Mouse (Mus musculus) naive thymus-derived CD4-positive, alpha-beta T cell, adult 2 months (primary cell): Measurements from ENCODE around the gene Rhbdl1.
A peak's percentile ranks its signal among the peaks of the same experiment; 100 is the strongest.

ENCODE experiments used
- DNase-seq: peaks from one replicate; pipeline ENCODE4 v3.0.0-alpha.2; 2011; ENCODE audit warnings: low read depth

Gene Rhbdl1

DNA sequence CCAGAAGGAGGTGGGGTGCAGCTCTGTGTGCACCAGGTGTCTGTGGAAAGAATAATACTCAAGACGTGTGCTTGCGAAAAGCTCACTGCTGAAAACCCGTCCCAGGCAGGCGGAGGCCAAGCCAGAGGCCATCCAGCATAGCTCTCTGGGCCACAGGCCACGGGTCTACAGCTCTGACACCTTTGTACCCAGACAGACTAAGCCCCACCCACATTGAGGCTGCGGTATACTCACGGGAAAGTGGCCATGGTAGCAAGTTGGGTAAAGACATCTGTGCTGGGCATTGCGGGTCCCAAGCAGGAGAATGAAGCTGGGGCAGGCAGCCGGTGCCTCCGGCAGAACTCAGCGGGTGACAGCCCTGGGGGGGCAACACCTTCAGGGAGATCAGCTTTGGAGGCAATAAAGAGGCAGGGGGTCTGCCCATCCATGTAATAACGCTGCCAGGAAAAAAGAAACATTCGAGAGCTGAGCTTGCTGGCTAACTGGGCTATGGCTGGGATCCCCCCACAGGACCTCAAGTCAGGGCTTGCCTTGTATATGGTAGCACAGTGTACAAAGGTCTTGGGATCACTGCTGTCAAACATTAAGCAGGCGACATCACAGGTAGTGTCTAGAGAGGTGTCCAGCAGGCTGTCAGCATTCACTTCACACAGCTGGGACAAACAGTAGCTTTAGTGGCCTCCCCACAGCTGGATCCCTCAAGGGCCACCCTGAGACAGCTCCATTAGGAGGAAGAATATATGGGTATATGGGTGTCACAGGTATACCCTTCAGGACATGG, 2.5 kb upstream of the Rhbdl1 start:
- DNase-seq = no peak

DNA sequence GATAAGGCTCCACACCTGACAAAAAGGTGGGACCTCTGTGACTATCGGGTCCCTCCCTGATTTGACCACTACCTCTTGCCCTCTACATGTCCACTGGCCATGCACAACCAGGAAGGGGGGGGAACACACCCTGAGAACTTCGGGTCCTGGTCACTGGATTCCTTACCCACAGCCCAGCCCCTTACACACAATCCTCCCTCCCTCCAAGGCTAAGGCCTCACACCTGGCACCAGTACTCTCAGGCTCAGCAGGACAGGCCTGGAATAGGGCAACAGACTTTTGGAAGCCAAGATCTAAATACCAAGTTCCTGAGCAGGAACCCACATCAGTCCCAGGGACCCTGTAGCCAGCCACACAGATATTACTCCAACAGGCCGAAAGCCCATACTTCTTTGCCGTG, 1.8 kb upstream of the Rhbdl1 start:
- DNase-seq = no peak

DNA sequence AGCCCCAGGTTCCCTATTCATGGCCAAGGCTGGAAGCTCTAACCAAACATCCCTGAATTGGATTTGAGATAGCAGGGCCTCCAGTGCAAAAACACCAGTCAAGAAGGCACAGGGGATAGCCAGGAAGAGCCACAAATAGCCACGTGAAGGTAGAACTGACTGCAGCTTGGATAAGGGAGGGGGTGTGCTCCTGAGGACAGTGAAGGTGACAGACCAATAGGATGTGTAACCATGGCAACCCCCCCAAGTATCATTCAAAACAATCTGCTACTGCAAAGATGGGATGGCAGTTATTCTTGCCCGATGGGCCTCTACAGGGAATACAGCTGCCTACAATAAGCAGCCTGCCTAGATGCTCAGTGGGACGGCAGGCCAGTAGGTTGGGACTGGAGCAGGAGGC, 438 bp upstream of the Rhbdl1 start:
- DNase-seq = peak; percentile 32

DNA sequence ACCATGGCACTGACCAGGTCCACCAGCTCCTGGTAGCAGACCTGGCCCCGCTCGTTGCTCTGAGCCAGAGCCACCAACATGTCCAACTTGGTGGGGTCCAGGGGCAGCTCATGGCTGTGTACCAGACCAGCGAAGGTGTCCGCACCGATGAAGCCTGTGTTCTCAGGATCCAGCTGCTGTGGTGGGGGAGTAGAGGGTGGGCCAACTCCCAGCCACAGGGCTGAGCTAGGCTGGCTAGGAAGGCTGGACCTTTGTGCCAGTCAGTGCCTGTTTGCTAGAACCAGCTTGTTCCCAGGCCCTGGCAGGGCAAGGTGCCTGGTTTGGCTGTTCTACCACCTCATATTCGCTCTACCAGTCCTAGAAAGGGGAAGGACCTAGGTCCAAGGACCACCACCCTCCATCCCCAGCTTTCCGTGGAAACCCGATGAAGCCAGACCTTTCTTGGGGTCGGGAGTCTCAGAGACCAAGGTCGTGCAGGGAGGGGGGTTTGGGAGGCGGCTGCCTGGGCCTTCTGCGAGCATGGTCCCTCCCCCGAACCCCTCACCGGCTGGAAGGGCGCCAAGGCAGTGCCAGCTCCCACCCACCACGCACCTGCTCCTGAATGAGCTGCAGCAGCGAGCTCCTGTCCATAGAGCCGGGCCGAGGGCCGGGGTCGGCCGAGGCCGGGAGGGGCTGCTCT, 559 bp downstream of the Rhbdl1 start:
- DNase-seq = no peak

DNA sequence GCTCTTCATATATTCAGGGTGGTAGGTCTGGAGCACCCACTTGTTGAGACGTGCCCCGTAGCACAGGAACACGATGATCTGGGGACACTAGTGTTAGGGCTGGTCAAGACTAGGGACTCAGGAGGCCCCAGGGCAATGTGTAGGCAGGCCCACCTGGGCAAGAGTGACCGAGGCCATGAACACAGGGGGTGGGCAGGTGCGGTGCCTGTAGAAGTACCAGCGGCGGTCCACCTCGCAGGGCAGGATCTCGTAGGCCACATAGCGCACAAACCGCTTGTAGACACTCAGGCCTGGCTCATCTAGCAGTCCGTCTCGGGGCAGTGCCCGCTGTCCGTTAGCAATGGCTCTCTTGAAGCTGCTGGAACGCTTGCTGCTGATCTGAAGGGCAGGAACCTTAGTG, 1.3 kb downstream of the Rhbdl1 start:
- no peak for DNase-seq

DNA sequence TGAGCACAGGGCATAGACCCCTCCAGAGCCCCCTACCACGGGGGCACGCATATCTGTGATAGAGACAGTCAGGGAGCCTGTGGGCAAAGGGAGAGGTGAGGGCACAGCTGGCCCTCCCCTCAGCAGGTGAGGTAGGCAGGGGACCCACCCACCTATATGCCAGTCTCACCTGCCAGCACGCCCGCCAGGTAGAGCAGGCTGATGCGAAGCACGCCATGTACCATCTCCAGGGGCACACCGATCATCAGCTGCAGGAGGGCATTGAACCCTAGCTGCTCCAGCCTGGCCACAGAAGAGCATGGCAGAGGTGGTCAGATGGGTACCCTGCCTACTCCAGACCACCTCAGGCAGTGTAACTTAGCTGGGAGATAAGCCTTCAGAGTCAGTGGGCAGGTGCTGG, 1.8 kb downstream of the Rhbdl1 start:
- no peak for DNase-seq

DNA sequence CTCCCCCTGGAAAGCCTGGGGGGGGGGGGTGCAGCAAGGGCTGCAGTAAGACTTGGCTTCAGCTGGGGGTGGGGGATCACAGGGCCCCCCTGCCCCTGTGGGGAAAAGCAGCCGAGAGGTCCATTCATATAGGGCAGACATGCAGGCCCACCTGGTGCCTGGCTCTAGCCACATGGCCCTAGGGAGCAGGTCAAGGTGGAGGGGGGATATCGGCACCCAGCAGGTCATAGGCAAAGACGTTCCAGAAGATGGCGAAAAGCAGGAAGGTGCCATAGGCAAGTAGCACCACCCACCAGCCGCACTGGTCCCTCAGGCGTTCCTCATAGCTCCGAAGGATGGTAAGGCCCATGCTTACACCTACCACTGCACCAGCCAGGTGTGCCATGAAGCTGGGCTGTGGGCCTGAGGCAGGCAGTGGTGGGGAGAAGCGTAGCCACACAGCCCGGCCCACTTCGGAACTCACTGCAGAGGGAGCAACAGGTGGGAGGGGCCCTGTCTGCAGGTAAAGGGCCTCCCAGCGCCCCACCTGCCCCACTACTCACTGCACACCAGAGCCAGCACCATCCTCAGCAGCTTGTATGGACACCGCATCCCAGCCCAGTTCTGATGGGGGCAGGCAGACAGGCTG, 2.4 kb downstream of the Rhbdl1 start:
- DNase-seq = no peak

DNA sequence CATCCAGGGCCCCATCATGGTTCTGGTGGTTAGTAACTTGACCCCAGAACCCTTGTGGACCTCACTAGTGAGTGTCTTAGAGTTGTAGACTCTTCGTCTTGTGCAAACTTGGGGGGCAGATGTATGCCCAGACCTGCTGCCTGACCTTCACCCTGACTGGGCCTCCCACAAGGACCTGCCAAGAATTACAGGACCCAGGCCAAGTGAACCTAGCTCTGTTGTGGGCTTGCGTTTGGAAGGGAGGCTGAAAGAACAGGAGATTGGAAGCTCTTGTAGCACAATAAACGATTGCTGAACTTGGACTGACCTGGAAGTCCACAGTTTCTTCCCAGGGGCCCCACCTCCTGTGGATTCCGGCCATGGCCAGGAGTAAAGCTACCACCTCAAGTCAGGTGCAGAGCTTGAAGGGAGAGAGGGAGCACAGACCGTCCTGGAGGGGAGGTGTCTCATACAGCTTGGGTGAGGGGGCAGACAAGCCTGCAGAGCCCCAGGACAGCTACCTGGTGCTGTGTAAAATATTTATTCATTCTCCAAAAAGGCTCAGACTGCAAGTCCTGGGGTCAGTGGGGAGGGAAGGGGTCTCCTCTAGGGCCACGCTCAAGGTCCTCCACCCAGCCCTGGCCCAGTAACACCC, 3.0 kb downstream of the Rhbdl1 start:
- DNase-seq = peak; percentile 28

DNA sequence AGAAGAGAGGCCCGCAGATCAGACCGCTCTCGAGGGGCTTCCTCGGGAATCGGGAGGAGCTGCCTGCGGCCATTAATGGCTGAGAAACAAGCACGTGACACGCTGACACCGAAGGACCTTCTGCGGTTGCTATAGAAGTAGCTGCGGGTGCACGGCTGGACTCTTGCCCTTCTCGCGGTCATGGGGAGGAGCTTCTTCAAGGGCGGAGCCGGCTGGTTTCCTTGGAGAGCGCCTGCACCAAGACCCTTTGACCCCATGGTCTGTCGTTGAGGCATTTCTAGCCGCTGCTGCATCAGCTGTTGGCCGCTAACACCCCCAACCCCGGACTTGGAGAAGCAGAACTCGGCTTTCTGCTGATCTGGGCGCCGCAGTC, 3.8 kb downstream of the Rhbdl1 start, which contains the start of gene Stub1:
Stub1 (minus strand) TSS at position 114 of the 373 bp plus-strand sequence.
- no peak for DNase-seq

DNA sequence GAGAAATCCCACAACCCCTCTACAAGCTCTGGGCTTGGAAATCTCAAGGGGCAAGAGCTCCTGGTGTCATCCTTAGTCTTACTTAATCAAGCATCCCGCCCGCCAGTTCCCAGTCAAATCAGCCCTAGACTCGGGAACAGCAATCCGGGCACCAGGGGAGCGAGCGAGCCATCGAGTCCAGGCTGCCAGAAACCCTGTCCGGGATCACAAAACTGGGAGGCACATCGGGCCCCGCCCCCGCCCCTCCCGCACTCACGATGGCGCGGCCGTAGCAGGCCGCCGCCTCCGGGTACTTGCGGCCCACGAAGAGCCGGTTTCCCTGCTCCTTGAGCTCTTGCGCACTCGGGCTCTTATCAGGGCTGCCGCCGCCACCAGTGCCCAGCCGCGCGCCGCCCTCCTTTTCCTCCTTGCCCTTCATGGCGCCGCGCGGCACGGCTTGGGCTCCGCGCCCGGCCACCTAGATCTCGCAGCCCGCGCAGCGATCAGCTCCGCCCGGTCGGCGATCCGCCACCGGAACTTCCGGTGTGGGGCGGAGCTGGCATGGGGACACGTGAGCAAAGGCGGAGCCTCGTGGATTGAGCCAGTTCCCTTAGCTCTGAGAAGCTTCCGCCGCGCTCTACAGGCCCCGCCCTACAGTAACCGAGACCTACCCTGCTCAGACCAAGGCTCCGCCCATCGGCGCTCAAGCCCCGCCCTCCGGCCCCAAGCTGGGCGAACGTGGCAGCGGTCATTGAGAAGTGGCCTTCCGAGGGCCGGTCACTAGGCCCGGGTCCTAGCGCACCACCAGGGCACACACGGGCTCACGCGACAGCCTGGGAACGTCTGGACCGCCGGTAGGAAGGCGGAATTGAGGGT, 4.4 kb downstream of the Rhbdl1 start:
- DNase-seq = peak; percentile 98

DNA sequence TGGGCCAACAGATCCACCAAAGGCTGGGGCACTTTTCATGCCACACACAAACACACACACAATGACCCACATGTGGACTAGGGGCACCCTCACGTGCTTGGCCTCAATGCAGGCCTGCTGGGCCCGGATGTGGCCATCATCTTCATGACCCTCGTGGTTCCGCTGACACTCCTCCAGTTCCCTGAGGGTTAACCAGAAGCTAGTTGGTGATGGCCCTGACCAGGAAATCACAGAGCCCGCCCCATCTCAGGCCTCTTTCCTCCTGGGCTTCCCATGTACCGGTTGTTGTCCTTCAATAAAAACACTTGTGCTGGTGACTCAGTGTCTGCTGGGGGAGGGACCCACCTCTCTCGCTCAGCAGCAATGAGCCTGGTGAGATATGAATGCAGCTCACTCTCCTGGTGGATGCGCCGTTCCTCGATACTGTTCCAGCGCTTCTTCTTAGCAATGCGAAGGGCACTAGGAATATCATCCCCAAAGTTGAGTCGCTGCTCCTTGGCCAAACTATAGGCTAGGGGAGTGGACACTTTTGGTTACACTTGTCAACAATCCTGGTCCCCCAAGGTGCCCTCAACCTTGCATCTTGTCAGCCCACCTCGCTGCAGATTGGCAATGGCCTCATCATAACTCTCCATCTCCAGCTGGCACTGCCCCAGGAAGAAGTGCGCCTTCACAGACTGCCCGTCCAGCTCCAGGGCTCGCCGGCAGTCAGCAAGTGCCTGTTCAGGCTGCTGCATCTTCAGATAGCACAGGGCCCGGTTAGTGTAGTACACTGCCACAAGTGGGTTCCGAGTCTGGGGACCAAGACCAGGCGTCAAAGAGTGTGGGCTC, 5.4 kb downstream of the Rhbdl1 start:
- peak; percentile 20 for DNase-seq

DNA sequence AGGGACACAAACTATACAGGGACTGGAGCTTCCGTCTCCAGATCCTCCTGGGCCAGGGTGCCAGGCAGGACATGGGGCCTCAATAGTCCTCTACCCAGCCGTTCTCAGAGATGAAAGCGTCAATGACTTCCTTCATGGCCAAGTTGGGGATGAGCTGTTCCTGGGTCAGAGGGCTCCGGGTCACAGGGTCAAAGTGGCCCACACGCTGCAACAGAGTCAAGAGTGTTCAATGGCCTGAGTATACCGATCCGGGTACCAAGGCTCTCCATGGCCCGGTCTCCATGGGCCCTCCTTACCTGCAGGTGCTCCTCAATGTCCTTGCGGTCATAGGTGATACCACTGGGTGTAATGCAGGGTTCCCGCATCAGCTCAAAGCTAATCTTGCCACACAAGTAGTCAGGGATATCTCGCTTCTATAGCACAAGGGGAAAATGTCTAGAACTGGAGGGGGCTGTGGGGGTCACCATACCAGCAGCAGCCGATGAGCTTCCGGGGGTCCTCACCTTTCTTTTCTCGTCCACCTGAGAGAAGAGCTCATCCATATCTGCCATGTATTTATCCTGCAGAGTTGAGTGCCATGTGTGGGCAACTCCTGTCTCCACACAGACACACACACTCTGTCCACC, 6.2 kb downstream of the Rhbdl1 start:
- no peak for DNase-seq

DNA sequence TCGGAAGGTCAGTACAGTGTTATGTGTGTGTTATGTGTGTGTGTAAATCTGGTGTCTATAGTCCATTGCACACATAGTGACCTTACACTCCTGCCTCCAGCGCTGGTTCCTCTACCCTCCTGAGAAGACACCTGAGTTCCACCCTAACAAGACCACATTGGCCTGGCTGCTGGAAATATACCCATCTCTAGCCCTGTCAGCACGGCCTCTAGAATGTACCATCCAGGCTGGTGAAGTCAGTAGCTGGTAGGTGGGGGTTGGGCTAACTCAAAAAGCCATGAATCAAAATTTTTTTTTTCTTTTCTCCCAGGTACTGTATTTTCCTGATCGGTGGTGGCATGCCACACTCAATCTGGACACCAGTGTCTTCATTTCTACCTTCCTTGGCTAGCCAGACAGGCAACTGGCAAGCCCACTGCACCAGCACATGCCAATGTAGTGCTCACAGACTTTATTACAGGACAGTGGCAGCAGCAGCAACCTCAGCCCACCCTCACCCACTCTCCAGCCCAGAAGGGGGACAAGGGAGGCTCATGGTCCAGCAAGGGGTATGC, 6.8 kb downstream of the Rhbdl1 start:
- DNase-seq = no peak

DNA sequence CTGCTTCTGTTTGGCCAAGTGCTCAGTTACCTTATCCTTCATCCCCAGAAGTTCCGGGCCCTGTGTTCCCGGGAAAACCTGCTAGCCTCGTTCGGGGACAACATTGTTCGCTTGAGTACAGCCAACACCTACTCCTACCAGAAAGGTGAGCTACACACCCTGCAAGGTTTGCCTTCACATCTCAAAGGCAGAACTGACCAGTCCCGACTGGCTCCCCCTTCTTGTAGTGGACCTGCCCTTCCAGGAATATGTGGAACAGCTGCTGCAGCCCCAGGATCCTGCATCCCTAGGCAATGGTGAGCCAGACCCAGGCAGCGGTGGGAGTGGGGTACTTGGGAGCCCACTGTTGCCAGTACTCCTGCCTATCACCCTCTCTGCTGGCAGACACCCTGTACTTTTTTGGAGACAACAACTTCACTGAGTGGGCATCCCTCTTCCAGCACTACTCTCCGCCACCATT, 7.5 kb downstream of the Rhbdl1 start:
- no peak for DNase-seq

DNA sequence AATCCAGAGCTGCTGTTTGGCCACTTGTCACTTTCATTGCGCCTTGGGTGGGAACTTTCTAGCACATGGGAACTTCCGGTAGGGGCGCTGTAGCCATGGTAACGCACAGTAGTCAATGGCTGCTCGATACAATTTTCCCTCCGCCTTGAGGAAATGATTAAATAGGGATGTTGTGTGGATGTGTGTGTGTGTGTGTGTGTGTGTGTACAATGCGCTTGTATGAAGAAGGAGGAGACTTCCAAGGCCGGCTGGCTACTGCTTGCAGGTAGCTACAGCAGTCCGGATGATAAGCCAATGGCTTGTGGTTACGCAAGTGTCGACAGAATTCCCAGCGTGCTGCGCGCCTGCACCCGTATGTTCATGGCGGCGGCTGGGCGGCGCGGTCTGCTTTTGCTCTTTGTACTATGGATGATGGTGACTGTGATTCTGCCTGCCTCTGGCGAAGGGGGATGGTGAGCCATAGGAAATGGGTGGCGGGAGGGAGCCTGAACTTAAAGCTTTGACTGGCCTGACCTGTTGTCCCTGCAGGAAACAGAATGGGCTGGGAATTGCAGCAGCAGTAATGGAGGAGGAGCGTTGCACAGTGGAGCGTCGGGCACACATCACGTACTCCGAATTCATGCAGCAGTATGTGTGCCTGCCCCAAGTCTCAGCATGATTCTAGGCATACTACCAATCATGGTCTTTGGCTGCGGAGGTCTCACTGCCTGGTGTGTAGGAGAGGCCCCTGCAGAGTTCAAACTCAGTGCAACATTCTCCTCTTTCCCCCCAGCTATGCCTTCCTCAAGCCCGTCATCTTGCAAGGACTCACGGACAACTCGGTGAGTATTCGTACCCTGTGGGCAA, 8.2 kb downstream of the Rhbdl1 start, which contains the start of gene Jmjd8:
Jmjd8 (plus strand) TSS at position 156 of the 846 bp plus-strand sequence.
- DNase-seq = peak; percentile 87

DNA sequence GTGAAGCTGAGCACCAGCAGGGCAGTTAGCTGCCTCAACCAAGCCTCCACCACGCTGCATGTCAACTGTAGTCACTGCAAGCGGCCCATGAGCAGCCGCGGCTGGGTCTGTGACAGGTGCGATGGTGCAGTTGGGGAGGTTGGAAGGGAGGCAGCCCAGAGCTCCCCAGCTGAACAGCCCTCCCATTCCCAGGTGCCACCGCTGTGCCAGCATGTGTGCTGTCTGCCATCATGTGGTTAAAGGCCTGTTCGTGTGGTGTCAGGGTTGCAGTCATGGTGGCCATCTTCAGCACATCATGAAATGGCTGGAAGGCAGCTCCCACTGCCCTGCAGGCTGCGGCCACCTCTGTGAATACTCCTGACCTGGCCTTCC, 8.9 kb downstream of the Rhbdl1 start:
- peak; percentile 25 for DNase-seq

DNA sequence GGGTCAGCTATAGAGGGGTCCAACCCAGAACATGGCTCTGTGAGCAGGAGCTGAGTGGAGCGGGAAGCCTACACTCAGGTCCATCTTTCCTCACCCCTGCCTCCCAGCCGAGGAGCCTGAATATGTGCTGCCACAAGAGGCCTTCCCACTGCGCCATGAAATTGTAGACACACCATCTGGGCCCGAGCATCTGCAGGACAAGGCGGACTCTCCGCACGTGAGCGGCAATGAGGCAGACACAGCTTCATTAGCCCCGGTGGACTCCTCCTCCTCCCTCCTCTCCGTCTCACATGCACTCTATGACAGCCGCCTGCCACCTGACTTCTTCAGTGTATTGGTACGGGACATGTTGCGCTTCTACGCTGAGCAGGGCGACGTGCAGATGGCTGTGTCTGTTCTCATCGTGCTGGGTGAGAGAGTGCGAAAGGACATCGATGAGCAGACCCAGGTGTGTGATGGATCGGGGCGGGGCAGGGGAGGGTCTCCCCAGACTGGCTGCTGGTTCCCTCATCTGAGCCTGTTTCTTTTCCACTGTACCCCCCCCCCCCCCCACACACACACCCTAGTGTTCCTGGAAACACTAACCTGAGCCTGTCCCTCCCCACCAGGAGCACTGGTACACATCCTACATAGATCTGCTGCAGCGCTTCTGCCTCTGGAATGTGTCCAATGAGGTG, 9.4 kb downstream of the Rhbdl1 start:
- no peak for DNase-seq

DNA sequence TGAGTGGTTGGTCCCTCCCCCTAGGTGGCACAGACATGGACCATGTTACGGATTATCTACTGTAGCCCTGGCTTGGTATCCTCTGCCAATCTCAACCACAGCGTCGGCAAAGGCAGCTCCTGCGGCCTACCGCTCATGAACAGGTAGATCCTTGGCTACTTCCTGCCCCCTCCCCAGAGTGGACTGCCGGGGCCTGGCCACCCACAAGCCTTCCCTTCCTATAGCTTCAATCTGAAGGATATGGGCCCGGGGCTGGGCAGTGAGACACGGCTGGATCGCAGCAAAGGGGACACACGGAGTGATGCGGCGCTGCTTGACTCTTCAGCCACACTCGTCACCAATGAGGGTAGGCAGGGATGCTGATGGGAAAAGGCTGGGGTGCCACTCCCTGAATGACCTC, 10.1 kb downstream of the Rhbdl1 start:
- no peak for DNase-seq
